Mouse (Mus musculus) heart, postnatal 0 days (tissue): Measurements from ENCODE around the gene Cnot2.

Experiments
- CTCF ChIP-seq: IDR thresholded peaks from 2 replicates; pipeline ENCODE4 v1.5.1; 2016; ENCODE audit warnings: antibody characterized with exemption, control low read depth, low read depth
- EP300 ChIP-seq: IDR thresholded peaks from 2 replicates; pipeline ENCODE4 v1.6.1; 2016; ENCODE audit warnings: antibody characterized with exemption, low read depth

GRCm38 (mm10) chr10:116512521-116513253, 68.6 kb downstream of the Cnot2 start:
- TF ChIP-seq CTCF: no peak
- no peak for TF ChIP-seq EP300
